In the genomic region with DNA sequence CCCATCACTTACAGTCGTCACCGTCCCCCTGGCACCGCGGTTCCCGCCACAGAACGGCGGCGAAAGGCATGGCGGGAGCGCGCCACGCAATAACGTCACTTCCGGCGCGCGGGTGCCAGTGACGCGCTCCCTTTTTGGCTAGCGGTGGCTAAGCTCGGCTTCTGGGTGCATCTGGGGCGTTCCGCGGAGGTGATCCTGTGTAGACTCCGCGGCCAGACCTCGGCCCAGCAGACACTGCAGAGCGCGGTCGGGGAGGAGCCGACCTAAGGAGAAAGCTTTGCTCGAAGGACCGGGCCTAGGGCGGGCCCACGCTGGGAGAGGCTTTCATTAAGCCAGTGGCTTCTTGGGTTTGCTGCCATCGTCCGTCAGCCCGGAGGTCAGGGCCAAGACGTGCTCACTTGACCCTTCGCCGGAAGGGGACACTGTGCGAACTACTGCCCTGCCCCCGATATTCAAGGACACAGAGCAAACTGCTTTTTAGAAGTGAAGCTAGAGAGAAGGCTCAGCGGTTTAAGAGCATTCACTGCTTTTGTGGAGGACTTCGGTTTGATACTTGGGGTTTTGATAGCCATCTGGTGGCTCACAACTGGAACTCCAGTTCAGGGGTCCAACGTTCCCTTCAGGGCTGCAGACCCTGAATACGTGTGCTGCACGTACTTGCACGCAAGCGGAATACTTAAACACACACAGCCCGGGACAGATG, we compare ENCODE assay signal across 8 mouse cellular contexts. TPM values are rescaled to one million over a fixed set of nuclear protein-coding genes. Genes with fewer than 3 reads are reported as not detected.
DNase-seq lines count a peak whose midpoint lies in the region; ATAC-seq and TF ChIP-seq lines count a peak whose summit lies in the region.

A gene (minus strand): TSS at position 65 of the 703 bp plus-strand sequence.

- no peaks in the 10 kb centered on the region for H3K9me3 ChIP-seq in G1E (replicated peaks)
- H3K9me3 ChIP-seq in forebrain, postnatal 0 days (ENCODE audit: low read length), result no peaks in the 10 kb centered on the region
- H3K9me3 ChIP-seq in lung, embryonic 15.5 days, result no peaks in the 10 kb centered on the region

- WGBS in forebrain, postnatal 0 days, result 1% methylated on average over 51 of the region's 51 CpGs
- WGBS in lung, embryonic 15.5 days, result under 1% methylated on average over 51 of the region's 51 CpGs
- under 1% methylated on average over 51 of the region's 51 CpGs for WGBS in olfactory bulb, adult 2 months

- peak within 1 kb of the TSS; percentile 78 for H3K4me3 ChIP-seq in G1E (ENCODE audit: low read depth, low read length)
- peak within 1 kb of the TSS; percentile 88 for H3K4me3 ChIP-seq in forebrain, postnatal 0 days (ENCODE audit: low read depth, low read length)
- peak within 1 kb of the TSS; percentile 71 for H3K4me3 ChIP-seq in lung, embryonic 15.5 days
- H3K4me3 ChIP-seq in olfactory bulb, adult 2 months (ENCODE audit: insufficient read depth, low read depth, low read length), result peak within 1 kb of the TSS; percentile 77

- H3K27ac ChIP-seq in forebrain, postnatal 0 days (ENCODE audit: low read depth, low read length), result peak within 1 kb of the TSS; percentile 98
- peak within 1 kb of the TSS; percentile 98 for H3K27ac ChIP-seq in lung, embryonic 15.5 days
- H3K27ac ChIP-seq in olfactory bulb, adult 2 months (ENCODE audit: insufficient read depth, low read depth, low read length), result peak within 1 kb of the TSS; percentile 97

- no peak; the same call in none of the 2 replicates for TF ChIP-seq POLR2A in olfactory bulb, adult 2 months (IDR thresholded peaks at IDR 0.05; ENCODE audit: insufficient read depth, low read depth, low read length)

- H3K27me3 ChIP-seq in G1E (ENCODE audit: insufficient read depth, low read length), result no peaks in the 10 kb centered on the region
- no peaks in the 10 kb centered on the region for H3K27me3 ChIP-seq in forebrain, postnatal 0 days (ENCODE audit: insufficient read depth, low read length)
- H3K27me3 ChIP-seq in lung, embryonic 15.5 days, result no peaks in the 10 kb centered on the region

- ATAC-seq in G1E (ENCODE audit: extremely low read depth, insufficient number of reproducible peaks, low FRiP score, poor library complexity, severe bottlenecking), result peak; percentile 76
- peak; percentile 96 for ATAC-seq in forebrain, postnatal 0 days
- ATAC-seq in lung, embryonic 15.5 days (ENCODE audit: borderline replicate concordance, extremely low read depth, low FRiP score, low TSS enrichment), result peak; percentile 94

- peaks cover 49% of the 10 kb centered on the region for H3K36me3 ChIP-seq in G1E (replicated peaks)
- 0 out of 2 replicates have a peak, but pooled peaks cover 5% of the 10 kb centered on the region for H3K36me3 ChIP-seq in forebrain, postnatal 0 days (ENCODE audit: insufficient read depth)
- H3K36me3 ChIP-seq in lung, embryonic 15.5 days, result peaks cover 15% of the 10 kb centered on the region

- TF ChIP-seq CTCF in G1E (IDR thresholded peaks at IDR 0.05; ENCODE audit: low read depth, low read length), result no peak
- peak; percentile 60 for TF ChIP-seq CTCF in forebrain, postnatal 0 days (IDR thresholded peaks at IDR 0.05; ENCODE audit: low read depth)
- no peak for TF ChIP-seq CTCF in olfactory bulb, adult 2 months (IDR thresholded peaks at IDR 0.05; ENCODE audit: insufficient read depth, low read depth, low read length)

- peaks cover 35% of the 10 kb centered on the region for H3K4me1 ChIP-seq in G1E (ENCODE audit: insufficient read depth, low read depth, low read length)
- 0 out of 2 replicates have a peak, but pooled peaks cover 7% of the 10 kb centered on the region for H3K4me1 ChIP-seq in forebrain, postnatal 0 days (ENCODE audit: insufficient read depth)
- H3K4me1 ChIP-seq in lung, embryonic 15.5 days, result peaks cover 13% of the 10 kb centered on the region
- peaks cover 2% of the 10 kb centered on the region; the same call in 1 of the 2 replicates for H3K4me1 ChIP-seq in olfactory bulb, adult 2 months (ENCODE audit: control insufficient read depth, insufficient read depth, low read length)

- DNase-seq in G1E (ENCODE audit: low spot score), result peak; percentile 86
- peak; percentile 88 to 98 for DNase-seq in cerebellum, adult 18-20 months
- peak; percentile 96 for DNase-seq in forebrain, postnatal 0 days
- DNase-seq in heart, postnatal 4 days, result peak; percentile 93
- DNase-seq in layer of hippocampus, adult 9-10 months (ENCODE audit: low spot score), result peak; percentile 78
- peak; percentile 81 to 83 for DNase-seq in thymus, adult 18-20 months

- H3K4me2 ChIP-seq in forebrain, postnatal 0 days (ENCODE audit: low read depth), result peak within 1 kb of the TSS; percentile 86
- peak within 1 kb of the TSS; percentile 66 for H3K4me2 ChIP-seq in lung, embryonic 15.5 days

- peak within 1 kb of the TSS; percentile 98 for H3K9ac ChIP-seq in forebrain, postnatal 0 days
- H3K9ac ChIP-seq in lung, embryonic 15.5 days, result peak within 1 kb of the TSS; percentile 86

RNA-seq across cellular contexts. Expression of the gene that starts here (rescaled TPM):
- total RNA-seq in G1E (2014; fragmentation: Nextera tagmentation), result 181 and 229 TPM in 2 replicates
- total RNA-seq in G1E (2017), result 87.3 and 90.1 TPM in 2 replicates
- 29.7 and 49.2 TPM in 2 replicates for polyA plus RNA-seq in G1E (2012)
- 19.3 and 20.4 TPM in 2 replicates for total RNA-seq in forebrain, postnatal 0 days (2014; rRNA removed)
- polyA plus RNA-seq in forebrain, postnatal 0 days (2015; fragmentation: Nextera tagmentation; extraction: Ambion mirVana), result 32.0 and 42.1 TPM in 2 replicates
- total RNA-seq in heart, postnatal 4 days (2021), result 10 to 100 TPM; 34.9 to 37.4 TPM
- 135 and 138 TPM in 2 replicates for polyA plus RNA-seq in lung, embryonic 15.5 days (2015; fragmentation: Nextera tagmentation; extraction: Ambion mirVana)
- not detected in 2 replicates for polyA plus RNA-seq in olfactory bulb, adult 2 months (2012; ENCODE audit: insufficient read depth, insufficient read length, low replicate concordance, missing spikeins)

Comparison
In these comparisons a context has a peak if more than half of its experiments do, and no peak if none do; other contexts are left out.
1. Peak in every context shown above with its lines: DNase-seq, ATAC-seq, H3K4me3 ChIP-seq and H3K27ac ChIP-seq.
2. RNA of the gene that starts here (polyA plus RNA-seq): 135 to 138 TPM in lung, embryonic 15.5 days, 29.7 to 49.2 TPM in G1E and 32.0 to 42.1 TPM in forebrain, postnatal 0 days; not detected in olfactory bulb, adult 2 months; every median in the first group is over 10 times any median in the second.